Mouse (Mus musculus) hindbrain, embryonic 12.5 days (tissue): Measurements from ENCODE around the gene Slc22a23. TPM values are rescaled to one million over a fixed set of nuclear protein-coding genes. Genes with fewer than 3 reads are reported as not detected.

Experiments used
- ATAC-seq: fragments of 200-750 bp; cut with Nextera tagmentation; 2 replicates; pipeline ENCODE4 v1.8.0; 2017; ENCODE audit warnings: moderate TSS enrichment; ENCODE audit not compliant: low FRiP score
- H3K27ac ChIP-seq: fragments of 300-500 bp; sonication (generic); 2 replicates; pipeline ENCODE4 v1.5.1; 2016; ENCODE audit warnings: mild to moderate bottlenecking
- H3K27me3 ChIP-seq: fragments of 300-500 bp; sonication (generic); 2 replicates; pipeline ENCODE4 v1.6.1; 2016; ENCODE audit warnings: mild to moderate bottlenecking
- H3K36me3 ChIP-seq: fragments of 300-500 bp; sonication (generic); 2 replicates; pipeline ENCODE4 v1.6.1; 2016; ENCODE audit warnings: mild to moderate bottlenecking
- H3K4me1 ChIP-seq: fragments of 300-500 bp; sonication (generic); 2 replicates; pipeline ENCODE4 v1.6.1; 2016
- H3K4me2 ChIP-seq: fragments of 300-500 bp; sonication (generic); replicated peaks from 2 replicates; pipeline ENCODE4 v1.6.1; 2016; ENCODE audit warnings: mild to moderate bottlenecking
- H3K4me3 ChIP-seq: fragments of 300-500 bp; sonication (generic); 2 replicates; pipeline ENCODE4 v1.5.1; 2016; ENCODE audit warnings: mild to moderate bottlenecking
- H3K9ac ChIP-seq: fragments of 300-500 bp; sonication (generic); 2 replicates; pipeline ENCODE4 v1.6.1; 2016; ENCODE audit warnings: mild to moderate bottlenecking, moderate library complexity
- H3K9me3 ChIP-seq: fragments of 300-500 bp; sonication (generic); replicated peaks from 2 replicates; pipeline ENCODE4 v1.6.1; 2016; ENCODE audit warnings: mild to moderate bottlenecking
- WGBS: fragments of 180-500 bp; shearing (Covaris S2); methylation state at CpG from one replicate; pipeline ENCODE4 v1.1.7; 2016; 5-methylcytosine and 5-hydroxymethylcytosine counted together
- polyA plus RNA-seq: library from polyadenylated mRNA; unstranded; fragments of >200 nt; fragmentation: Nextera tagmentation; extraction: Ambion mirVana; gene quantifications from 2 replicates; pipeline ENCODE4 v1.2.1, GENCODE M21; 2016

Gene Slc22a23
- polyA plus RNA-seq, 1 experiment from 2014 or later, result 16.1 TPM

DNA sequence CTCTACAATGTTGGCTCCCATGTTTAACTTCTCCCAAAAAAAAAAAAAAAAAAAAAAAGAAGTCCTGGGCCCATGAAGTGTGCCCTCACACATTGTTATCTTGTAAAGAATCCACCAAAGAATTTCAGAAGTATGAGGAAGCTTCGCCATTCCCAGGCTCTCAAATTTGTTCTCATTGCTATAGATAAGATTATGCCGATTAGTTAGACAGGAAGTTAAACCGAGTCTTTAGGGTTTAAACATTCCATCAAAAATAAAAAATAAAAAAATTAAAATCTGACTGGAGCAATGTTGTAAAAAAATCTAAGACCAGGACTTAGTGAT lies 36.4 kb downstream of the Slc22a23 start:
- H3K9me3 ChIP-seq, result no peaks in the 10 kb centered on the region
- 90% methylated on average over 3 of the region's 3 CpGs for WGBS
- H3K4me1 ChIP-seq, result peaks cover 6% of the 10 kb centered on the region; the same call in 1 of the 2 replicates
- no peaks in the 10 kb centered on the region for H3K27me3 ChIP-seq
- no peak overlapping the region for H3K4me2 ChIP-seq
- no peak overlapping the region for H3K4me3 ChIP-seq
- no peak overlapping the region for H3K27ac ChIP-seq
- H3K36me3 ChIP-seq, result no peaks in the 10 kb centered on the region
- no peak overlapping the region for H3K9ac ChIP-seq
- no peak for ATAC-seq

DNA sequence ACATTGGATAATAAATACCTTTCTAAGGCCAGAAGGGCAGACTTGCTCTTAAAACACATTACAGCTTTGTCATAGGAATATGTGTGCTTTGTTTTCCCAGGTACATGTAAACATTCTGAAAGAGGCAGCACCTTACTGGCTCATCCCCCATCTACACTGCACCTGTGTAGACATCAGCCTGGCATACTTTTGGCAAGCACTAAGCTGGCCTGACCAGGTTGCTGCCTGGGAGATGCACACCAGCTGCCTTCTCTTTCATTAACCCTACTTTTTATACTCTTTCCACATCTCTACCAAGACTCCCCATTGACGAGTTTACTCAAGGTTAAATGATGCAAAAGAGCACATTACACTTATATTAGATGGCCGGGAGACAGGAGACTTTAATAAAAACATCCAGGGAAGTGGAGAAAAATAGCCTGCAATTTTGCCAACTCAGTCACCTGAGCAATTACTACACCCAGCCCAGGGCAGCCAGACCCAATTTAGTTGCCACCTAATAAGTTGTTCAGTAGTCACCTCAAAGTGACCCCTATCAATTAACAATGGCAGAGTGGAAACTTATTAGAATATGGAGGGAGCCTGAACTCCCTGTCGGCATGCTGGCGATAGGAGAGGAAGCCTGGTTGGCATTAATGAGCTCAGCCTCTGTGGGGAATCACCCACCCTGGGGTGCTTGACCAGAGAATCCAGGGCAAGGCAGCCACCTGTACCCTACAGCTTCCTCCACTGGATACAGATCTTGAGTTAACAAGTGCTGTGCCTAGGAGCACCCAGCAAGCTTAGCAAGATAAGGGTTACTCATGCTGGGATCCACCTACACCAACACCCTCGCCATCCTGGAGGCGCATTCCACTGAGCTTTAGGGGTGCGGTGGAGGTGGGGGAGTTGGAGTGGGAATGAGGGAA lies 37.0 kb downstream of the Slc22a23 start:
- H3K9me3 ChIP-seq, result no peaks in the 10 kb centered on the region
- H3K27ac ChIP-seq, result no peak overlapping the region
- no peak for ATAC-seq
- peaks cover 4% of the 10 kb centered on the region; the same call in 1 of the 2 replicates for H3K4me1 ChIP-seq
- H3K36me3 ChIP-seq, result no peaks in the 10 kb centered on the region
- no peaks in the 10 kb centered on the region for H3K27me3 ChIP-seq
- 70% methylated on average over 7 of the region's 7 CpGs for WGBS
- H3K4me3 ChIP-seq, result no peak overlapping the region
- H3K9ac ChIP-seq, result no peak overlapping the region
- no peak overlapping the region for H3K4me2 ChIP-seq

DNA sequence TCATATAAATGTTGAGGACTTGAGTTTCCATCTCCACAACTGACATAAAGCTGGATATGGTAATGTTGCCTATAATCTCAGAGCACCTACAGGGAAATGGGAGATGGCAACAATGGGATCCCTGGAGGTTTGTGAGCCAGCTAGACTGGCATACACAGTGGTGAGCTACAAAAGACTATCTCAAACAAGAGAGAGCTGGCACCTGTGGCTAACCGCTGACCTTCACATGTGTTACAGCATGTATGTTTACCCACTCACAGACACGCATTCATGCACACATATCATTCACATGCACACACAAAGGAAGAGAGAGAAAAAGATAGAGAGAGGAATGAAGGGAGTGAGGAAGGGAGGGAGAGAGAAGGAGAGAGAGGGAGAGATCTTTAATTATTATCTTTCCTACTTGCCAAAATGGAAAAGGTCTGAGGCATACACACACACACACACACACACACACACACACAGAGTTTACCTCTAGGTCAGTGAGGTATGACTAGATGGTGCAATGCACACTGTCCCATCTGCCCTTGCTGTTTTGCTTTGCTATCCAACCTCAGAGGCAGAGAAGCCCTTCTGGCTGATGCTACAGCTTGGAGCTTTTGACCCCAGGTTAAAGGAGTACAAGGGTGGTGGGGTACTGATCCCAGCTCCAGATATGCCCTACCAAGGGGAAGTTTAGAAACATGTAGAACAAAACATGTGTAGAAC lies 38.9 kb downstream of the Slc22a23 start:
- no peak overlapping the region for H3K4me2 ChIP-seq
- 91% methylated on average over 2 of the region's 2 CpGs for WGBS

DNA sequence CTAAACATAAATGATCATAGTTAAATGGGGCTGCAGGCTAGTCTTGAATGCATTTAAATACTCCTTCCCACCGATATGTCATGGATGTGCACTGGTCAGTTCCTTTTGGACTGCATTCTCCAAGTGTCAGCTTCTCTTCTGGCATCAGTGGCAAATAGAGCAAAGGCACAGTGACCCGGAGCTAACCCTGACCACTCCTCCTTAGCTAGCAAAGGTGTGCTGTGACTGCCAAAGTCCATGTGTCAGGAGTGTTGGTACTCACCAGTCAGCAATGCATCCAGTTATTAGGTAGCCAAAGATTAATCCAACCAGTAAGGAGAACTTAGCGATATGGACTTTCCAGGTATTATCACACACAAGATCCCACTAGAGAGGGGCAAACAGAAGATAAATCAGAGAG lies 40.1 kb downstream of the Slc22a23 start:
- Histone ChIP-seq H3K4me1 (peaks cover 5% of the 10 kb centered on the region; the same call in 1 of the 2 replicates), H3K27ac (no peak overlapping the region), H3K9ac (no peak overlapping the region), H3K4me3 (no peak overlapping the region), H3K36me3 (no peaks in the 10 kb centered on the region), H3K9me3 (no peaks in the 10 kb centered on the region), H3K27me3 (no peaks in the 10 kb centered on the region), H3K4me2 (no peak overlapping the region)
- no peak for ATAC-seq
- 96% methylated on average over 3 of the region's 3 CpGs for WGBS

More for the DNA sequence above, 38.9 kb downstream of the Slc22a23 start:
- Histone ChIP-seq H3K4me1 (peaks cover 5% of the 10 kb centered on the region; the same call in 1 of the 2 replicates), H3K27me3 (no peaks in the 10 kb centered on the region), H3K4me3 (no peak overlapping the region), H3K9me3 (no peaks in the 10 kb centered on the region), H3K27ac (no peak overlapping the region), H3K36me3 (no peaks in the 10 kb centered on the region), H3K9ac (no peak overlapping the region)
- ATAC-seq, result no peak

DNA sequence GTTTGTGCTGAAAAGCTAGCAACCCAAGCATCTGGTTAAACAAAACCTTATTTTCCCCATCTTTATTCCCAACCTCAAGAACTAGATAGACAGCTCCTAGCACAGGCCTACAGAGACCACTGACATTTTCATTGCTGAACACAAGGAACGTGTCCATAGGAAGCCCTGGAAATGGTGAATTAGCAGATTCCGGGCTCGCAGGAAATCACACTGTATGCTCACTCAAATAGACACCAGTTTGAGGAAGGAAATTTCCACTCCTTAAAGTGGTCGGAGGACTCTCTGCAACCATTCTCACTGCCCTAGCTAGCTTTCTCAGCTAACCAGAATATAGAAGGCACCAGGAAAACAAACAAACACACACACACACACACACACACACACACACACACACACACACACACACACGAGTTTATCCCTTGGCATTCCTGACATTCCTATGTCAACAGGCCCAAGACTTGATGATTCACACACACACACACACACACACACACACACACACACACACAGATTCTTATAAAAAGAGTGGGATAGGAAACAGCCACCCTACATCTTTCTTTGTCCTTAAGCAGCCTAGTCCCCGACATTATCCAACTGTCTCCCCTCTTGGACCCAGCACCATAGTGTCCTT lies 41.5 kb downstream of the Slc22a23 start:
- Histone ChIP-seq H3K27ac (no peak overlapping the region), H3K9ac (no peak overlapping the region), H3K4me3 (no peak overlapping the region), H3K27me3 (no peaks in the 10 kb centered on the region), H3K9me3 (no peaks in the 10 kb centered on the region), H3K4me1 (peaks cover 5% of the 10 kb centered on the region; the same call in 1 of the 2 replicates), H3K4me2 (no peak overlapping the region), H3K36me3 (peaks cover 6% of the 10 kb centered on the region)
- no peak for ATAC-seq
- WGBS, result 76% methylated on average over 5 of the region's 6 CpGs

DNA sequence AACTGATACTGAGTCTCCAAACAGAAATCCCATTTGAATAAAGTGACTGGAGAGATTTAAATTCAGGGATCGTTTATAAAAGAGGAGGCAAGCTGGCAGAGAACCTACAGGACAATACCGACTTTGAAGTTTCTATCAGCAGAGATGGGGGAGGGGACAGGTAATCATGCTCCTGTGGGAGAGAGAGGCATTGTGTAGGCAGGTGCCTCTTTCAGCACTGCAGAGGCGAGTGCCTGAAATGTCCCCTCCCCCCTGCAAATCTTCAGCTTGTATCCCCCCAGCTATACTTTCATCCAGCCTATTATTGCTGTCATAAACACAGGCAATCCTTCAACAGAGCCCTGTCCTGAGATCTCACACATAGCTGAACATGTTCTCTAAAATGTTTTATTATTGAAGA lies 43.4 kb downstream of the Slc22a23 start:
- no peak overlapping the region for H3K27ac ChIP-seq
- 53% methylated on average over 3 of the region's 3 CpGs for WGBS
- H3K4me2 ChIP-seq, result no peak overlapping the region
- H3K4me1 ChIP-seq, result 0 out of 2 replicates have a peak, but pooled peaks cover 3% of the 10 kb centered on the region
- no peak overlapping the region for H3K4me3 ChIP-seq
- peaks cover 12% of the 10 kb centered on the region for H3K36me3 ChIP-seq
- no peaks in the 10 kb centered on the region for H3K9me3 ChIP-seq
- no peak overlapping the region for H3K9ac ChIP-seq
- no peaks in the 10 kb centered on the region for H3K27me3 ChIP-seq
- ATAC-seq, result no peak

DNA sequence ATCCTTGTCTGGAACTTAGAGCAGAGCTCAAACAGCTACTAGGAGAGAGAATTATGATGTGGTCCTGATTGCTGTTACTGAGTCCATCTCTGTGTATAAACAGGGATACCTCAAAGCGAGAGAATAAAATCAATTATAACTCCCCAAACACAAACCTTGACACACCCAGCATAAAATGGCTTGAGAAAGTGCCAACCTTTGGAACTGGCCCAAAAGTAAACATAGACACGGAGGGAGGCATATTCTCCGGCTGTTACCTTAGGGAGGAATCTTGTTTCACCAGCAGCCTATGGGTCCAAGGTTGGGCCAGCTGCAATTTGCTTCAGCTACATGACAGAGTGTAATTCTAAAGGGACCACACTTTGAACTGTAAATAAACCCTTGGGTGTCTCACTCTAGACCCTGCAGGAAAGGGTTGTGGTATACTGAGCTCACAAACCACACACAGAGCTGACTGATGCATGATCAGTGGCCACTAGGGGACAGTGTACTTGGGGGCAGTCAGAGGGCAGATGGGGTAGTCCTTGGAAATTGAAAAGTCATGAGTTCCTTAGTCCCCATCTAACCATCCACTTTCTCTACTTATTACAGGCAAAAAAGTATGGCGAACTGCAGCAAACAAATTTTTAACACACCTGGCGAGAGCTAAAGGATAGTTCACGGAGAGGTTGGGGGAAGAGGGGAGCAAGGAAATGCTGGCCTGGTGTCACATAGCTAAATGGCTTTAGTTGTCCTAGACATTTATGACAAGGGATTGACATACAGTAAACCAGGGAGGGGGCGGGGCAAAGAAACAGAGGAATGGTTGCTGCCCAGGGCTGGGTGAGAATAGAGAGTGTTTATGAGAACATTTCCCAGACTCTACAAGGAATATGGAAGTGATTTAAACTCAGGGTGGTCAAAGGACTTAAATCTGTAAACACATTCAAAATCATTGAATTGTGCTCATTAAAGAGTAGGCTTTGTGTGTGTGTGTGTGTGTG lies 45.3 kb downstream of the Slc22a23 start:
- no peak overlapping the region for H3K4me2 ChIP-seq
- no peaks in the 10 kb centered on the region for H3K27me3 ChIP-seq
- H3K27ac ChIP-seq, result no peak overlapping the region
- H3K4me3 ChIP-seq, result no peak overlapping the region
- H3K36me3 ChIP-seq, result peaks cover 12% of the 10 kb centered on the region
- H3K9me3 ChIP-seq, result no peaks in the 10 kb centered on the region
- H3K4me1 ChIP-seq, result 0 out of 2 replicates have a peak, but pooled peaks cover 3% of the 10 kb centered on the region
- 86% methylated on average over 7 of the region's 7 CpGs for WGBS
- ATAC-seq, result no peak
- no peak overlapping the region for H3K9ac ChIP-seq

DNA sequence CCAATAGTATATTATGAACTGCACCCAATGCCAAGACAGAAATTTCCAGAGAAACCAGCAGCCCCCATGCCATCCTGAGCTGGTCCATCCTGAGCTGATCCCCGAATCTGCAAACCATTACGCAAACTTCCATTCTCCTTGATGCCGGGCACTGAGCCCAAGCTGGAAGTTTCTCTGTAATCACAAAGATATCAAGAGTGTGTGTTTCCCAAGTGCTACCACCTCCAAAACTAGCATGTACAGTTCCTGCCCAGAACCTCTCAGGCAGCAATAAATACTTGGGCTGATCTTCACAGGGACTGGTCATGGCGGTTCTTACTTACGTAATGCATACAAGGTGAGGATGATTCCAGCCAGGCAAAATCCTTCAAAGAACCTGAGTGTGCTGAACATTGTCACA lies 46.3 kb downstream of the Slc22a23 start:
- Histone ChIP-seq H3K9ac (no peak overlapping the region), H3K27me3 (no peaks in the 10 kb centered on the region), H3K4me1 (0 out of 2 replicates have a peak, but pooled peaks cover 3% of the 10 kb centered on the region), H3K27ac (no peak overlapping the region), H3K36me3 (peaks cover 12% of the 10 kb centered on the region), H3K4me3 (no peak overlapping the region), H3K9me3 (no peaks in the 10 kb centered on the region), H3K4me2 (no peak overlapping the region)
- WGBS, result 95% methylated on average over 5 of the region's 5 CpGs
- ATAC-seq, result no peak

DNA sequence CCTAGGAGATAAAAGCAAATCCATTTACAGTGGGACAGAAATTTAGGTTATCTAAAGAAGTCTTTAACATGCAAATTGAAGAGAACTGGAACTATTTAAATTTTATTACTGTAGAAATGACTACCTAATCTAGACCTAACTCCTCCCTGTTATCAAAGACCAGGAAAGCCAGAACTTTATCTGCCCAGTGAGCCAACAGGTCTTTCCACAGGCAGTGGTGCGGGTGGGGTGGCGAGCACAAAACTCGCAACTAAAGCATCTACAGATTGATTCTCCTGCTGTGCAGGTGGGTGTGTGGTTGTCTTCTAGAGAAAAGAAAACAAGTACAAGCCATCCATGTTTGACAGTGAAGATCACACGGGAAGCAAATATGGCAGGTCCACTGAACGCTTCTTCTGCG lies 46.9 kb downstream of the Slc22a23 start:
- Histone ChIP-seq H3K27ac (no peak overlapping the region), H3K9me3 (no peaks in the 10 kb centered on the region), H3K9ac (no peak overlapping the region), H3K4me1 (0 out of 2 replicates have a peak, but pooled peaks cover 3% of the 10 kb centered on the region), H3K4me3 (no peak overlapping the region), H3K36me3 (peaks cover 12% of the 10 kb centered on the region), H3K27me3 (no peaks in the 10 kb centered on the region), H3K4me2 (no peak overlapping the region)
- ATAC-seq, result no peak
- 98% methylated on average over 6 of the region's 6 CpGs for WGBS

DNA sequence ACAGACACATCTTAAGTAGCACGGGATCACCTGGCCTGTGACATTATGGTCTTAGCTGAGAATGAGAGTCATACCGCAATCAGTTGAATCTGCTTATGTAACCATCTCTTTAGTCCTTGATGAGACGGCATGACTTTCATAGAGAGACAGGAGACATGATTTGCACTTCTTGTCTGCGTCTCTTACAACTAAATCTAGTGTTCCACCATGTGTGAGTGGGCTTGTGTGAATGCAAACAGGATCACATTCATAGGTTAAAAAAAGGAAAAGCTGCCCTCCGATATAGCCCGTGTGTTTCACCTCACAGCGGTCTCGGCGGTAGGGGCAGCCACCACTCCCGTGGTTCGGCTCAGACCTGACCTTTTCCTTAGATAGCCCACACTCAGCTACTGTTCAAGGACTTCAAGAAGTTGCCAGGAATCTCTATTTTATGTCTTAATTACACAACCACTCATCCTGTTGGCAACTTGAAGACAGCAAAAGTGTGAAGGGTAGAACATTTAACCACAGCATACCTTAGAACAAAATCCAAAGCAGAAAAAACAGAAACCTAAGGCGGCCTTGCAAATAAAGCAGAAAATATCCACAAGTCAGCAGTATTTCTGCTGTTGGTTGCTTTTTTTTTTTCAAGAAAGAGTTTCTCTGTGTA lies 49.1 kb downstream of the Slc22a23 start:
- ATAC-seq, result no peak
- 91% methylated on average over 12 of the region's 12 CpGs for WGBS
- no peak overlapping the region for H3K9ac ChIP-seq

DNA sequence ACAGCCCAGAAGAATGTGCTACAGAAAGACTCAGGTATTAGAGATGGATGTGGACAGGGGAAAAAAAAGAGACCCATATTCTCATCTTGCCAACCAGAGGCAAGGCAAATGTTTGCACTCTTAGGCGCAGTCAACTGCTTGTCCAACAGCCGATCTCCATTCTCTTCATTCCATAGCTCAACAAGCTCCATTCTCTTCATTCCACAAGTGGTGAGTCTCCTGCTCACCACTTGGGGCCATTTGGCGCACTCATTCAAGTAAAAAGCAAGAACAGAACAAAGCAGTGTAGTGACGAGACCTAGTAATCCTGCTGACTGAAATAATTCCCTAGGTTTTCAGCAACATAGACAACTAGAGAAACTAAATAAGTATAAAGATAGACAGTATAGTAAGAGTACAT lies 50.8 kb downstream of the Slc22a23 start:
- no peaks in the 10 kb centered on the region for H3K9me3 ChIP-seq
- no peak overlapping the region for H3K4me3 ChIP-seq
- no peak overlapping the region for H3K4me2 ChIP-seq
- H3K36me3 ChIP-seq, result peaks cover 12% of the 10 kb centered on the region
- 75% methylated on average over 4 of the region's 4 CpGs for WGBS
- H3K9ac ChIP-seq, result no peak overlapping the region
- H3K4me1 ChIP-seq, result 0 out of 2 replicates have a peak, but pooled peaks cover 3% of the 10 kb centered on the region
- H3K27ac ChIP-seq, result no peak overlapping the region
- ATAC-seq, result no peak
- no peaks in the 10 kb centered on the region for H3K27me3 ChIP-seq

More for the DNA sequence above, 49.1 kb downstream of the Slc22a23 start:
- H3K36me3 ChIP-seq, result peaks cover 12% of the 10 kb centered on the region
- no peaks in the 10 kb centered on the region for H3K4me1 ChIP-seq
- H3K27me3 ChIP-seq, result no peaks in the 10 kb centered on the region
- H3K4me3 ChIP-seq, result no peak overlapping the region
- H3K4me2 ChIP-seq, result no peak overlapping the region
- no peak overlapping the region for H3K27ac ChIP-seq
- H3K9me3 ChIP-seq, result no peaks in the 10 kb centered on the region
